ENCODE assay signal across 12 mouse cellular contexts in genomic region chr7:36707266-36707665, GRCm38 (mm10). TPM values are rescaled to one million over a fixed set of nuclear protein-coding genes. Genes with fewer than 3 reads are reported as not detected.
DNase-seq lines count a peak whose midpoint lies in the region; ATAC-seq and TF ChIP-seq lines count a peak whose summit lies in the region.
"Had no signal": no experiment of that assay in that cellular context is flagged by ENCODE, and none has a peak within 500 bp of the region (broad histone marks: within the 10 kb centered on the region; RNA-seq: fewer than 3 reads in every experiment).

No protein-coding gene starts in this region.

- H3K4me2 ChIP-seq in kidney, postnatal 0 days (ENCODE audit: low read length): peak overlapping the region; percentile 48
- H3K4me2 ChIP-seq in forebrain, embryonic 11.5 days (ENCODE audit: low read depth, low read length, severe bottlenecking): peak overlapping the region; percentile 18; the same call in 1 of the 2 replicates
- H3K4me2 ChIP-seq in hindbrain, embryonic 16.5 days (ENCODE audit: low read length): peak overlapping the region; percentile 49
- H3K4me2 ChIP-seq in neural tube, embryonic 13.5 days: peak overlapping the region; percentile 66

- H3K9me3 ChIP-seq in kidney, postnatal 0 days (replicated peaks; ENCODE audit: low read length): no peaks in the 10 kb centered on the region
- H3K9me3 ChIP-seq in forebrain, embryonic 11.5 days (ENCODE audit: control insufficient read depth, low read length): no peaks in the 10 kb centered on the region
- no peaks in the 10 kb centered on the region for H3K9me3 ChIP-seq in hindbrain, embryonic 16.5 days (ENCODE audit: control insufficient read depth, low read length)
- no peaks in the 10 kb centered on the region for H3K9me3 ChIP-seq in neural tube, embryonic 13.5 days

- TF ChIP-seq CTCF in kidney, postnatal 0 days (IDR thresholded peaks at IDR 0.05; ENCODE audit: low read depth): no peak

- H3K27ac ChIP-seq in kidney, postnatal 0 days: no peak overlapping the region
- H3K27ac ChIP-seq in forebrain, embryonic 11.5 days (ENCODE audit: low read depth, low read length): no peak overlapping the region; the same call in 1 of the 2 replicates
- peak overlapping the region; percentile 39 for H3K27ac ChIP-seq in hindbrain, embryonic 16.5 days (ENCODE audit: low read depth, low read length)
- H3K27ac ChIP-seq in neural tube, embryonic 13.5 days (replicated peaks): peak overlapping the region; percentile 94

- no peak overlapping the region for H3K4me3 ChIP-seq in kidney, postnatal 0 days (replicated peaks; ENCODE audit: low read depth, low read length)
- no peak overlapping the region for H3K4me3 ChIP-seq in forebrain, embryonic 11.5 days (ENCODE audit: low read depth, low read length)
- no peak overlapping the region for H3K4me3 ChIP-seq in hindbrain, embryonic 16.5 days (ENCODE audit: low read length)
- peak overlapping the region; percentile 35 for H3K4me3 ChIP-seq in neural tube, embryonic 13.5 days
- H3K4me3 ChIP-seq: erythroblast, embryonic 14.5 days had no signal

- no peaks in the 10 kb centered on the region for H3K27me3 ChIP-seq in kidney, postnatal 0 days (ENCODE audit: insufficient read depth, low read length)
- no peaks in the 10 kb centered on the region for H3K27me3 ChIP-seq in forebrain, embryonic 11.5 days (ENCODE audit: control insufficient read depth, insufficient read depth, low read length)
- no peaks in the 10 kb centered on the region for H3K27me3 ChIP-seq in hindbrain, embryonic 16.5 days (replicated peaks; ENCODE audit: control insufficient read depth, insufficient read depth, low read length)
- H3K27me3 ChIP-seq in neural tube, embryonic 13.5 days: no peaks in the 10 kb centered on the region
- H3K27me3 ChIP-seq: CH12.LX had no signal

- WGBS in kidney, postnatal 0 days: 7% methylated on average over 10 of the region's 10 CpGs
- 27% methylated on average over 10 of the region's 10 CpGs for WGBS in forebrain, embryonic 11.5 days
- WGBS in hindbrain, embryonic 16.5 days: 17% methylated on average over 10 of the region's 10 CpGs
- 6% methylated on average over 10 of the region's 10 CpGs for WGBS in neural tube, embryonic 13.5 days

- ATAC-seq in kidney, postnatal 0 days (replicated peaks; ENCODE audit: low FRiP score, low read depth): peak; percentile 66; the same call in 1 of the 2 replicates
- peak; percentile 72 for ATAC-seq in forebrain, embryonic 11.5 days (replicated peaks; ENCODE audit: low FRiP score)
- peak; percentile 37; the same call in 1 of the 2 replicates for ATAC-seq in hindbrain, embryonic 16.5 days
- ATAC-seq in neural tube, embryonic 13.5 days (ENCODE audit: low read depth): peak; percentile 68

- no peaks in the 10 kb centered on the region for H3K36me3 ChIP-seq in kidney, postnatal 0 days (ENCODE audit: insufficient read depth, low read length)
- H3K36me3 ChIP-seq in forebrain, embryonic 11.5 days (ENCODE audit: control insufficient read depth, insufficient read depth, low read length): no peaks in the 10 kb centered on the region
- H3K36me3 ChIP-seq in hindbrain, embryonic 16.5 days (ENCODE audit: control insufficient read depth, insufficient read depth, low read length): no peaks in the 10 kb centered on the region
- peaks cover 6% of the 10 kb centered on the region; the same call in 1 of the 2 replicates for H3K36me3 ChIP-seq in neural tube, embryonic 13.5 days

- H3K4me1 ChIP-seq in kidney, postnatal 0 days (replicated peaks; ENCODE audit: insufficient read depth, low read length): peaks cover 19% of the 10 kb centered on the region; the same call in 1 of the 2 replicates
- H3K4me1 ChIP-seq in forebrain, embryonic 11.5 days (replicated peaks; ENCODE audit: control insufficient read depth, insufficient read depth, low read length): peaks cover 28% of the 10 kb centered on the region
- H3K4me1 ChIP-seq in hindbrain, embryonic 16.5 days (ENCODE audit: control insufficient read depth, insufficient read depth, low read depth, low read length): peaks cover 33% of the 10 kb centered on the region
- peaks cover 91% of the 10 kb centered on the region for H3K4me1 ChIP-seq in neural tube, embryonic 13.5 days (replicated peaks)

- H3K9ac ChIP-seq in kidney, postnatal 0 days (ENCODE audit: low read depth, low read length): no peak overlapping the region
- no peak overlapping the region for H3K9ac ChIP-seq in forebrain, embryonic 11.5 days (ENCODE audit: low read length)
- 0 out of 2 replicates have a peak overlapping the region, but pooled peaks have one; percentile 27 for H3K9ac ChIP-seq in hindbrain, embryonic 16.5 days (ENCODE audit: low read depth, low read length)
- peak overlapping the region; percentile 62 for H3K9ac ChIP-seq in neural tube, embryonic 13.5 days

- peak; percentile 30 for DNase-seq in kidney, postnatal 0 days (ENCODE audit: low spot score)
- no peak for DNase-seq in kidney, postnatal 36 days
- DNase-seq in forebrain, embryonic 11.5 days (ENCODE audit: low spot score): peak; percentile 75
- no peak for DNase-seq in spleen, postnatal 4 days (ENCODE audit: low spot score in 2 of 2)
- no peak for DNase-seq in spleen, adult 18-20 months
- no peak for DNase-seq in thymus, postnatal 36 days
- DNase-seq: kidney, postnatal 14 days; thymus, adult 2 months had no signal

RNA-seq across cellular contexts. Expression of gene Tshz3, which starts 9.3 kb away (rescaled TPM):
- 4.5 and 5.3 TPM in 2 replicates for polyA plus RNA-seq in kidney, postnatal 0 days (2015; fragmentation: Nextera tagmentation; extraction: Ambion mirVana)
- polyA plus RNA-seq in forebrain, embryonic 11.5 days (2014; fragmentation: Nextera tagmentation; extraction: Ambion mirVana): 9.3 and 10.0 TPM in 2 replicates
- 26.4 and 33.7 TPM in 2 replicates for polyA plus RNA-seq in hindbrain, embryonic 16.5 days (2015; fragmentation: Nextera tagmentation; extraction: Ambion mirVana)
- 43.1 and 44.9 TPM in 2 replicates for polyA plus RNA-seq in neural tube, embryonic 13.5 days (2015; fragmentation: Nextera tagmentation; extraction: Ambion mirVana)
- polyA plus RNA-seq: erythroblast, embryonic 14.5 days had no signal

Comparison
In these comparisons a context has a peak if more than half of its experiments do, and no peak if none do; other contexts are left out.
1. DNase-seq: peak in kidney, postnatal 0 days (single experiment) and forebrain, embryonic 11.5 days (single experiment); none in kidney, postnatal 36 days (0 of 2), spleen, postnatal 4 days (0 of 2), spleen, adult 18-20 months (0 of 2) and thymus, postnatal 36 days (0 of 2).
2. H3K27ac ChIP-seq: peak in hindbrain, embryonic 16.5 days (single experiment) and neural tube, embryonic 13.5 days (single experiment); none in kidney, postnatal 0 days (single experiment) and forebrain, embryonic 11.5 days (single experiment).
3. H3K9ac ChIP-seq: peak in hindbrain, embryonic 16.5 days (single experiment) and neural tube, embryonic 13.5 days (single experiment); none in kidney, postnatal 0 days (single experiment) and forebrain, embryonic 11.5 days (single experiment).
4. Peak in every context shown above with its lines, with median percentiles within 50 percentile points of each other: ATAC-seq and H3K4me2 ChIP-seq.